Mouse (Mus musculus) cerebellum, adult 2 months (tissue): ENCODE measurements around the gene Tpst2. TPM values are rescaled to one million over a fixed set of nuclear protein-coding genes. Genes with fewer than 3 reads are reported as not detected.

Experiments
- DNase-seq, 2 experiments: peaks; one replicate each; pipeline ENCODE4 v3.0.0; 2021
- H3K27ac ChIP-seq: fragments of 200-500 bp; 2 replicates; pipeline ENCODE4 v1.5.1; 2012; ENCODE audit warnings: low read length, control low read depth, inconsistent platforms; ENCODE audit not compliant: insufficient read depth
- H3K27me3 ChIP-seq: fragments of 200-500 bp; 2 replicates; pipeline ENCODE4 v1.6.1; 2012; ENCODE audit warnings: inconsistent platforms, mild to moderate bottlenecking, low read length, moderate library complexity; ENCODE audit not compliant: control insufficient read depth, insufficient read depth
- H3K4me1 ChIP-seq: fragments of 200-500 bp; 2 replicates; pipeline ENCODE4 v1.6.1; 2011; ENCODE audit warnings: low read length; ENCODE audit not compliant: control insufficient read depth, insufficient read depth
- H3K4me3 ChIP-seq: fragments of 200-500 bp; replicated peaks from 2 replicates; pipeline ENCODE3; 2011; ENCODE audit warnings: mild to moderate bottlenecking, low read depth, low read length, control low read depth; ENCODE audit not compliant: insufficient read depth
- CTCF ChIP-seq: fragments of 200-500 bp; IDR thresholded peaks from 2 replicates; pipeline ENCODE4 v1.5.1; 2011; ENCODE audit warnings: low read depth, mild to moderate bottlenecking, control low read depth, low read length, moderate library complexity, borderline replicate concordance; ENCODE audit not compliant: insufficient read depth
- POLR2A ChIP-seq: fragments of 200-500 bp; IDR thresholded peaks from 2 replicates; pipeline ENCODE4 v1.6.1; 2011; ENCODE audit warnings: low read length, control low read depth, borderline replicate concordance; ENCODE audit not compliant: insufficient read depth
- WGBS: fragments of 180-500 bp; shearing (Covaris S2); methylation state at CpG from one replicate; pipeline ENCODE4 v1.1.7; 2018; 5-methylcytosine and 5-hydroxymethylcytosine counted together
- polyA plus RNA-seq: library from polyadenylated mRNA; depleted of rRNA; stranded (reverse); fragments of >200 nt; gene quantifications from 2 replicates; pipeline ENCODE4 v1.2.3, GENCODE M21; 2012

Gene Tpst2
- polyA plus RNA-seq, 1 experiment = 30.3 TPM

DNA sequence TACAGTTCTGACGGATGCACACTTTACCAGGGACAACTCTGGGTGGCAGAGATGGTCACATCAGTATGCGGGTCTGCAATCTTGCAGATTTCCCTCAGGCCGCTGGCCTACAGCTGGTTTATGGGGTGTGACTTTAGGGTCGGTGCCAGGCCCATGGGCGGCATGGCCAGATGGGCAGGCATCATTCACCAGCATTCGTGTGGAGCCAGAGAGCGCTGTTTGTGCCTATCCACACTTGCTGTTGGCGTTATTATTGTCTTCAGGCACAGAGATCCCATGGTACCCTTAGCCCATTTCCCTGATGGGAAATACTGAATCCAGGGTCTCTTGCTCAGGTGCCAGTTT, 14.0 kb downstream of the Tpst2 start:
- no peak for DNase-seq
- Histone ChIP-seq H3K27ac (no peak overlapping the region), H3K4me3 (no peak overlapping the region), H3K4me1 (peaks cover 17% of the 10 kb centered on the region), H3K27me3 (no peaks in the 10 kb centered on the region)
- WGBS = 61% methylated on average over 8 of the region's 8 CpGs
- no peak for TF ChIP-seq CTCF
- TF ChIP-seq POLR2A = no peak

DNA sequence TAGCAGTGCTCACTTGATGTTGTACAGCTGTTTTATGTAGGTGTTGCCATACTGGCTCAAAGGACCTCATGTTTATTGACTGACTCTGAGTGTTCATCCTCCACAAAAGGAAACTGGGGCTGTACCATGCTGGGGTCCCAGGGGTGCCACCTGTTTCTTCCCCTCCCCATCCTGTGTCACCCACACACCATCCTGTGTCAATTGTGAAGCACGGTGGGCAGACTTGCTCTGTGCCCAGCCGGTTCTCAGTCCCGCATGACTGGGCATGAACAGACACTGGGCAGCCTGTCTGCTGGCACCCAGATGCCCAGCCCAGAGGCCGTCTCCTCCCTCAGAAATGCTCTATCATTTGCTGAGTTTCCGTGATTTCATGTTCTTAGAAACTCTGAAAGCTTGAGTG, 15.4 kb downstream of the Tpst2 start:
- 44% methylated on average over 5 of the region's 5 CpGs for WGBS
- no peak for DNase-seq
- peaks cover 13% of the 10 kb centered on the region for H3K4me1 ChIP-seq
- H3K27ac ChIP-seq = no peak overlapping the region
- no peaks in the 10 kb centered on the region for H3K27me3 ChIP-seq
- no peak overlapping the region for H3K4me3 ChIP-seq
- no peak for TF ChIP-seq CTCF
- no peak for TF ChIP-seq POLR2A

DNA sequence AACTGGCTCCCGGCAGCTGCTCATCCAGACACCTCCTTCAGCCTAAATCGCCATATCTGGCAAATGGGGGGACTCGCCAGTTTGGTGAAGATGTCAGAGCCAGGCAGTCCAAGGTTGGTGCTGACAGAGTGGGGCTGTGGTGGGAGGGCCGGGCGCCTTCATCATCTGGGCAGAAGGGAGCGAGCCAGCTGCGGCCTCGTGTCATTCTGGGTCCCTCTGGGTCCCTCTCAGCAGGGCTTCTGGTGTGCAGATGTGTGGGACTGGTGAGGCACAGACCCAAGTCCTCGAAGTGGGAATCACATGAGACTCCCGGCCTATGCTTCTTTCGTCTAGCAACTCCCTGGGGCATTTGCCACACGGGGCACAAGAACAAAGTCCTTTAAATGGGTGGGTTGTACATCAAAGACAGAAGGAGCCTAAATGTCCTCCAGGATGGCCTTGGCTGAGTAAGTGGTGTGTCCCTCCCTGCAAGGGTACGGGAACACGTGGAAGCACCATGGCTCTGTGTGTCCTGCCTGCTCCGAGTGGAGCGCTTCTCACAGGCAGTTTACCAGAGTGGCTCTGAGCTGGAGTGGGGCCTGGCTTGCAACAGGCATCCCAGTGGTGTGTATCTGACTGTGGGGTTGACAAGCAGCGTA, 16.0 kb downstream of the Tpst2 start:
- Histone ChIP-seq H3K4me1 (peaks cover 17% of the 10 kb centered on the region), H3K4me3 (no peak overlapping the region), H3K27ac (no peak overlapping the region), H3K27me3 (no peaks in the 10 kb centered on the region)
- DNase-seq = no peak
- 64% methylated on average over 17 of the region's 17 CpGs for WGBS
- no peak for TF ChIP-seq POLR2A
- TF ChIP-seq CTCF = no peak

DNA sequence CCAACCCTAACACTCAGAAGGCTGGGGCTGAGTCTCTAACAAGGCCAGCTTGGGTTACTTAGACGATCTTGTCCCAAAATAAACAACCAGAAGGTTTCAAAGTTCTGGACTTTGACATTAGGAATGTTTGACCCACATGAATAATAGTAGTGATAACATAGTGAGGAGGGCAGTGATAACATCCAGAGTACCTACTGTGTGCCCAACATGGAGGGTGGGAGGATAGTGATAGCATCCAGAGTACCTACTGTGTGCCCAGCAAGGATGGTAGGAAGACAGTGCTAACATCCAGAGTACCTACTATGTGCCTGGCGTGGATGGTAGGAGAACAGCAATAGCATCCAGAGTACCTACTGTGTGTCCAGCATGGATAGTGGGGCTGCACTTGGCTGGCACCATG, 17.3 kb downstream of the Tpst2 start:
- Histone ChIP-seq H3K27me3 (no peaks in the 10 kb centered on the region), H3K4me1 (peaks cover 29% of the 10 kb centered on the region), H3K27ac (no peak overlapping the region), H3K4me3 (no peak overlapping the region)
- DNase-seq = no peak
- TF ChIP-seq CTCF (no peak), POLR2A (no peak)
- 89% methylated on average over 2 of the region's 2 CpGs for WGBS

DNA sequence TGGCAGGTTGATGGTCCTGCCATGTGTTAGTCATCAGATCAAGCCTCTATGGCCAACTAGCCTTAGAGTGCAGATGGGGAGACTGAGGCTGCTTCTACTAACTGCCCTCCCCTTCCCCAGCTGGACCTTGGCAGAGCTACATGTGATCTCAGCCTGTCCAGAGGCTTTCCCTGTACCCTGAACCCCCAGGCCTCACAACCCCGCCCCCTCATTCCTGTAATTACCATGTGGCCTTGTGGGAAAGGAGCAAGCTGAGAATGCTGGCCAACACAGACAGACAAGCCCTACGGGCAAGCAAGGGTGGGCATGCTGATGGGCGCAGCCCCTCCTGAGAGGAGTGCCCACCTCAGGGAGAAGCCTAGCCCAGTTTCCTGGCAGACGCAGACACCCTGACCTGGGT, 18.2 kb downstream of the Tpst2 start:
- no peaks in the 10 kb centered on the region for H3K27me3 ChIP-seq
- no peak overlapping the region for H3K27ac ChIP-seq
- DNase-seq = no peak
- H3K4me3 ChIP-seq = no peak overlapping the region
- WGBS = 70% methylated on average over 4 of the region's 4 CpGs
- peaks cover 33% of the 10 kb centered on the region for H3K4me1 ChIP-seq
- TF ChIP-seq CTCF (no peak), POLR2A (no peak)

DNA sequence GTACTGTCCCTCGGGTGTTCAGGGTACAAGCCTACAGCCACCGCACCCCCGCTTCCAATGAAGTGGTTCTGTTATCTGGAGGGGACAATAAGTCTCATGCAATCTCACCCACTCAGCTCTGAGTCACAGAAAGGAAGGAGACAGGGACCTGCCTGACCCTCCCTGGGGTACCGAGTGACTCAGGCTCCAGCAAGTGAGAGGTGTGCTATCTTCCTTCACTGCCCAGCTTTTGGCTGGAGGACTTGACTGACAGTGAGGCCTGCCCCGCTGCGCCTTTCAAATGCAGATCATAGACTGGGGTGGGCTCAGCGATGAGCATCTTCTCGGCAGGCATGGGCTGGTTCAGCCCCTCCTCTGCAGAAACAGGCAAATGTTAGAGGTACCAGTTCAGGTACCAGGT, 18.7 kb downstream of the Tpst2 start:
- 58% methylated on average over 8 of the region's 8 CpGs for WGBS
- no peaks in the 10 kb centered on the region for H3K27me3 ChIP-seq
- no peak overlapping the region for H3K27ac ChIP-seq
- no peak for DNase-seq
- TF ChIP-seq CTCF (no peak), POLR2A (no peak)
- peaks cover 28% of the 10 kb centered on the region for H3K4me1 ChIP-seq
- no peak overlapping the region for H3K4me3 ChIP-seq

DNA sequence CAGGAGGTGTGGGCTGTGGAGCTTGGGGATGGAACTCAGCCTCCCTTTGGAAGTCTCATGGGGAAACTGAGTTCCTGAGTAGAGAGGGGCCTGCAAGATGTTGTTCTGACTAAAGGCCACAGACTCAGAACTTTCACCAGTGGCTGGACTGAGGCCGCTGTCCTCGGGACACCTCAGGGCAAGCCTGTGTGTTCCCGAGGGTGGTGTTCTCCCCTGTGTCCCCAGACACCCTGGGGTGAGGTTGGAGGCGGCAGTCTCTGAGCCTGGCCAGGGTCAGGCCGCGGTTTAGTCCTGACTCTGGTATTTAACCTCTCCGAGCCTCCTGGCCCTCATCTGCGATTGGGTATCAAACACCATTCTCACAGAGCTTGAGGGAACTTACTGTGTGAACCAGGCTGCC, 19.1 kb downstream of the Tpst2 start:
- TF ChIP-seq POLR2A (no peak), CTCF (no peak)
- Histone ChIP-seq H3K4me1 (peaks cover 25% of the 10 kb centered on the region), H3K27me3 (no peaks in the 10 kb centered on the region), H3K27ac (no peak overlapping the region), H3K4me3 (no peak overlapping the region)
- DNase-seq = no peak
- 67% methylated on average over 8 of the region's 8 CpGs for WGBS

DNA sequence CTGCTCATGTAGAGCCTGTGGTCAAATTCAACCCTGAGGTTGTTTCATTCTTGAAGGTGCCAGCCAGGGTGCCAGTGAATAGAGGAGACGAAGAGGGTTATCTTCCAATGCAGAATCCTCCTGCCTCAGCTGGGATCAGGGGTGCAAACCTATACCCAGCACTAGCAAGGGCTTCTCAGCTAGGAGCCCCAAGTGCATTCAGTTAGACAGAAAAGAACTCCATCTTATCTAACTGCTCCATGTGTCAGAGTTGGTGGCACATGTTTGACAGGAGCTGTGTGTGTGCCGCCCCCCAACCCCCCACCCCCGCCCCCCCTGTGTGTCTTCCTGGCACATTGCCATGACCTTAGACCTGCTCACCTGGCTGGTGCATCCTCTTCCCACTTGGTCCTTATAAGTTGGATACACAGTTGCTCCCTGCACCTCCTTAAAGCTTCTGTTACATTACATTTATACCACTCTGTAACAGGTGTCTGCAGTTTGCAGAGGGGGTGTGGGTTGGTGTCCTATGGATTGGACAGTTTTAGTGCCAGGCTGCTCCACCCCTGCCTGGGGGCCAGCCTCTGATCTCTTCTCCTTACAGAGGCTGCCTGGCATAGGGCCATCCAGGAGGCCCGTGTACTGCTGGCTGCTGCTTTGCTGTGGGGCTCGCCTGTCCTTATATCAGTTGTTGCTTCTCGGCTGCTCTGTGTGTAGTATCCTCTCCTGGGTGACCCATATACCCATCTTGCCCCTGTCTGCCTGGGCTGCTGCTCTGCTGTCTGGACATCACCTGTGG, 20.1 kb downstream of the Tpst2 start:
- peaks cover 20% of the 10 kb centered on the region for H3K4me1 ChIP-seq
- no peaks in the 10 kb centered on the region for H3K27me3 ChIP-seq
- WGBS = 39% methylated on average over 6 of the region's 6 CpGs
- no peak for TF ChIP-seq POLR2A
- no peak for TF ChIP-seq CTCF
- no peak overlapping the region for H3K27ac ChIP-seq
- DNase-seq = no peak
- no peak overlapping the region for H3K4me3 ChIP-seq
